25 mouse cellular contexts compared by ENCODE assay signal in genomic region chr2:65257446-65257845, GRCm38 (mm10). TPM values are rescaled to one million over a fixed set of nuclear protein-coding genes. Genes with fewer than 3 reads are reported as not detected.
A peak's percentile ranks its signal among the peaks of the same experiment; 100 is the strongest.
DNase-seq lines count a peak whose midpoint lies in the region; ATAC-seq lines count a peak whose summit lies in the region.
"Had no signal": no experiment of that assay in that cellular context is flagged by ENCODE, and none has a peak within 500 bp of the region (broad histone marks: within the 10 kb centered on the region; RNA-seq: fewer than 3 reads in every experiment).

No protein-coding gene starts in this region.

- WGBS in intestine, embryonic 14.5 days: 49% methylated on average over 2 of the region's 2 CpGs
- 44% methylated on average over 2 of the region's 2 CpGs for WGBS in intestine, embryonic 16.5 days
- 60% methylated on average over 2 of the region's 2 CpGs for WGBS in stomach, embryonic 14.5 days
- 48% methylated on average over 2 of the region's 2 CpGs for WGBS in stomach, embryonic 16.5 days
- WGBS in midbrain, embryonic 13.5 days: 70% methylated on average over 2 of the region's 2 CpGs

- no peak overlapping the region for H3K9ac ChIP-seq in intestine, embryonic 14.5 days (ENCODE audit: low read length)
- no peak overlapping the region for H3K9ac ChIP-seq in intestine, embryonic 16.5 days (ENCODE audit: low read depth, low read length)
- no peak overlapping the region for H3K9ac ChIP-seq in stomach, embryonic 14.5 days (replicated peaks; ENCODE audit: low read depth, low read length)
- no peak overlapping the region for H3K9ac ChIP-seq in stomach, embryonic 16.5 days (ENCODE audit: low read length)
- no peak overlapping the region for H3K9ac ChIP-seq in midbrain, embryonic 13.5 days (replicated peaks)
- H3K9ac ChIP-seq: embryonic facial prominence, embryonic 12.5 days; forebrain, embryonic 13.5 days; forebrain, embryonic 15.5 days had no signal

- DNase-seq in intestine, embryonic 14.5 days (ENCODE audit: low spot score): no peak
- DNase-seq in liver: no peak
- DNase-seq in gastrocnemius, postnatal 25 days: no peak
- DNase-seq in right cerebral cortex, postnatal 36 days (ENCODE audit: low spot score in 2 of 2): no peak
- DNase-seq: adrenal gland, adult 2 months; adrenal gland, postnatal 10 days; adrenal gland, postnatal 25 days; B cell, adult 2 months; cerebellum, adult 11-12 months; cerebellum, adult 2 months; cerebellum, adult 9-10 months; cerebellum, postnatal 10 days; cerebellum, postnatal 25 days had no signal

- H3K4me1 ChIP-seq in intestine, embryonic 14.5 days (replicated peaks; ENCODE audit: control insufficient read depth, insufficient read depth, low read length): 0 out of 2 replicates have a peak, but pooled peaks cover 6% of the 10 kb centered on the region
- peaks cover 5% of the 10 kb centered on the region; the same call in 1 of the 2 replicates for H3K4me1 ChIP-seq in intestine, embryonic 16.5 days (ENCODE audit: control insufficient read depth, insufficient read depth, low read length)
- H3K4me1 ChIP-seq in stomach, embryonic 14.5 days (ENCODE audit: control insufficient read depth, insufficient read depth, low read length): no peaks in the 10 kb centered on the region
- H3K4me1 ChIP-seq in stomach, embryonic 16.5 days (ENCODE audit: control insufficient read depth, insufficient read depth, low read length): peaks cover 3% of the 10 kb centered on the region; the same call in 1 of the 2 replicates
- H3K4me1 ChIP-seq in midbrain, embryonic 13.5 days (replicated peaks): no peaks in the 10 kb centered on the region
- H3K4me1 ChIP-seq: embryonic facial prominence, embryonic 10.5 days; embryonic facial prominence, embryonic 12.5 days; forebrain, embryonic 13.5 days; forebrain, embryonic 15.5 days had no signal

- no peaks in the 10 kb centered on the region for H3K36me3 ChIP-seq in intestine, embryonic 14.5 days (ENCODE audit: control insufficient read depth, insufficient read depth, low read length)
- no peaks in the 10 kb centered on the region for H3K36me3 ChIP-seq in intestine, embryonic 16.5 days (ENCODE audit: control insufficient read depth, insufficient read depth, low read length)
- H3K36me3 ChIP-seq in stomach, embryonic 14.5 days (ENCODE audit: control insufficient read depth, insufficient read depth, low read length): no peaks in the 10 kb centered on the region
- no peaks in the 10 kb centered on the region for H3K36me3 ChIP-seq in stomach, embryonic 16.5 days (ENCODE audit: control insufficient read depth, insufficient read depth, low read length)
- H3K36me3 ChIP-seq in midbrain, embryonic 13.5 days: no peaks in the 10 kb centered on the region
- H3K36me3 ChIP-seq: embryonic facial prominence, embryonic 10.5 days; embryonic facial prominence, embryonic 12.5 days; forebrain, embryonic 15.5 days; G1E had no signal

- H3K27ac ChIP-seq in intestine, embryonic 14.5 days (ENCODE audit: low read depth): no peak overlapping the region
- peak overlapping the region; percentile 81 for H3K27ac ChIP-seq in intestine, embryonic 16.5 days (ENCODE audit: low read length)
- H3K27ac ChIP-seq in stomach, embryonic 14.5 days (ENCODE audit: low read length): no peak overlapping the region
- H3K27ac ChIP-seq in stomach, embryonic 16.5 days (ENCODE audit: low read length): peak overlapping the region; percentile 48; the same call in 1 of the 2 replicates
- no peak overlapping the region for H3K27ac ChIP-seq in midbrain, embryonic 13.5 days
- H3K27ac ChIP-seq: embryonic facial prominence, embryonic 10.5 days; embryonic facial prominence, embryonic 12.5 days; forebrain, embryonic 13.5 days; forebrain, embryonic 15.5 days had no signal

- peak; percentile 74 for ATAC-seq in intestine, embryonic 14.5 days (replicated peaks; ENCODE audit: low FRiP score, low TSS enrichment, low read depth)
- ATAC-seq in intestine, embryonic 16.5 days: peak; percentile 81
- peak; percentile 88 for ATAC-seq in stomach, embryonic 14.5 days (ENCODE audit: insufficient number of reproducible peaks, insufficient read depth, low FRiP score, low read depth)
- ATAC-seq in stomach, embryonic 16.5 days (ENCODE audit: insufficient read depth, low FRiP score): peak; percentile 82
- ATAC-seq in midbrain, embryonic 13.5 days: no peak
- ATAC-seq: CD4-positive, CD25-positive, alpha-beta regulatory T cell, adult 4 months; forebrain, embryonic 13.5 days; forebrain, embryonic 15.5 days; Patski had no signal

- H3K4me3 ChIP-seq in intestine, embryonic 14.5 days (ENCODE audit: low read depth, low read length): no peak overlapping the region
- no peak overlapping the region for H3K4me3 ChIP-seq in intestine, embryonic 16.5 days (ENCODE audit: low read length)
- no peak overlapping the region for H3K4me3 ChIP-seq in stomach, embryonic 14.5 days (ENCODE audit: low read depth, low read length)
- H3K4me3 ChIP-seq in stomach, embryonic 16.5 days (replicated peaks; ENCODE audit: low read length): no peak overlapping the region
- no peak overlapping the region for H3K4me3 ChIP-seq in midbrain, embryonic 13.5 days (replicated peaks)
- H3K4me3 ChIP-seq: embryonic facial prominence, embryonic 10.5 days; embryonic facial prominence, embryonic 12.5 days; forebrain, embryonic 13.5 days; forebrain, embryonic 15.5 days had no signal

- no peaks in the 10 kb centered on the region for H3K27me3 ChIP-seq in intestine, embryonic 14.5 days (replicated peaks; ENCODE audit: control insufficient read depth, insufficient read depth, low read length)
- H3K27me3 ChIP-seq in intestine, embryonic 16.5 days (replicated peaks; ENCODE audit: control insufficient read depth, insufficient read depth, low read length): no peaks in the 10 kb centered on the region
- H3K27me3 ChIP-seq in stomach, embryonic 14.5 days (ENCODE audit: control insufficient read depth, insufficient read depth, low read length): no peaks in the 10 kb centered on the region
- H3K27me3 ChIP-seq in stomach, embryonic 16.5 days (ENCODE audit: control insufficient read depth, insufficient read depth, low read length): no peaks in the 10 kb centered on the region
- H3K27me3 ChIP-seq in midbrain, embryonic 13.5 days: no peaks in the 10 kb centered on the region
- H3K27me3 ChIP-seq: CH12.LX; embryonic facial prominence, embryonic 12.5 days; forebrain, embryonic 13.5 days; forebrain, embryonic 15.5 days; Patski had no signal

- H3K4me2 ChIP-seq in intestine, embryonic 14.5 days (ENCODE audit: low read length): no peak overlapping the region
- peak overlapping the region; percentile 40; the same call in 1 of the 2 replicates for H3K4me2 ChIP-seq in intestine, embryonic 16.5 days (ENCODE audit: low read depth, low read length)
- no peak overlapping the region for H3K4me2 ChIP-seq in stomach, embryonic 14.5 days (replicated peaks; ENCODE audit: low read depth, low read length)
- H3K4me2 ChIP-seq in stomach, embryonic 16.5 days (ENCODE audit: low read depth, low read length): no peak overlapping the region
- no peak overlapping the region for H3K4me2 ChIP-seq in midbrain, embryonic 13.5 days (replicated peaks)
- H3K4me2 ChIP-seq: embryonic facial prominence, embryonic 12.5 days; forebrain, embryonic 13.5 days; forebrain, embryonic 15.5 days had no signal

- no peaks in the 10 kb centered on the region for H3K9me3 ChIP-seq in intestine, embryonic 14.5 days (ENCODE audit: control insufficient read depth, low read length)
- no peaks in the 10 kb centered on the region for H3K9me3 ChIP-seq in intestine, embryonic 16.5 days (ENCODE audit: control insufficient read depth, low read length)
- no peaks in the 10 kb centered on the region for H3K9me3 ChIP-seq in stomach, embryonic 14.5 days (ENCODE audit: control insufficient read depth, low read depth, low read length)
- H3K9me3 ChIP-seq in stomach, embryonic 16.5 days (replicated peaks; ENCODE audit: control insufficient read depth, low read length): no peaks in the 10 kb centered on the region
- H3K9me3 ChIP-seq in midbrain, embryonic 13.5 days: no peaks in the 10 kb centered on the region
- H3K9me3 ChIP-seq: embryonic facial prominence, embryonic 10.5 days; embryonic facial prominence, embryonic 12.5 days; forebrain, embryonic 13.5 days; forebrain, embryonic 15.5 days had no signal

RNA-seq across cellular contexts. Expression of gene Cobll1, which starts 18.2 kb away (rescaled TPM):
- polyA plus RNA-seq in intestine, embryonic 14.5 days (2014; fragmentation: Nextera tagmentation; extraction: Ambion mirVana): 19.9 and 20.4 TPM in 2 replicates
- polyA plus RNA-seq in intestine, embryonic 16.5 days (2015; fragmentation: Nextera tagmentation; extraction: Ambion mirVana): 20.2 and 23.6 TPM in 2 replicates
- polyA plus RNA-seq in stomach, embryonic 14.5 days (2014; fragmentation: Nextera tagmentation; extraction: Ambion mirVana): 17.2 and 17.4 TPM in 2 replicates
- polyA plus RNA-seq in stomach, embryonic 16.5 days (2015; fragmentation: Nextera tagmentation; extraction: Ambion mirVana): 17.1 and 19.3 TPM in 2 replicates
- total RNA-seq in gastrocnemius, postnatal 25 days (2021): 1 to 10 TPM; 3.9 to 4.8 TPM
- polyA plus RNA-seq in midbrain, embryonic 13.5 days (2015; fragmentation: Nextera tagmentation; extraction: Ambion mirVana): 2.6 and 2.8 TPM in 2 replicates
- polyA plus RNA-seq: G1E had no signal

Comparison
In these comparisons a context has a peak if more than half of its experiments do, and no peak if none do; other contexts are left out.
1. H3K27ac ChIP-seq: peak in intestine, embryonic 16.5 days (single experiment) and stomach, embryonic 16.5 days (single experiment); none in intestine, embryonic 14.5 days (single experiment), stomach, embryonic 14.5 days (single experiment) and midbrain, embryonic 13.5 days (single experiment).